Mouse (Mus musculus) spleen, adult 2 months (tissue): ENCODE results near the gene Tgfbrap1. TPM values are rescaled to one million over a fixed set of nuclear protein-coding genes. Genes with fewer than 3 reads are reported as not detected.

Experiments
- DNase-seq, 2 experiments: peaks; one replicate each; pipeline versions ENCODE4 v3.0.0 to v3.0.0-alpha.2; 2012 to 2021; ENCODE audit warnings: low spot score in 2 of 2, low read depth in 1 of 2
- H3K27ac ChIP-seq: fragments of 200-500 bp; 2 replicates; pipeline ENCODE4 v1.5.1; 2012; ENCODE audit warnings: low read length, inconsistent platforms; ENCODE audit not compliant: insufficient read depth
- H3K27me3 ChIP-seq: fragments of 200-500 bp; 2 replicates; pipeline ENCODE4 v1.6.1; 2012; ENCODE audit warnings: mild to moderate bottlenecking, moderate library complexity, low read length, inconsistent platforms; ENCODE audit not compliant: control insufficient read depth, insufficient read depth
- H3K36me3 ChIP-seq: fragments of 200-500 bp; 2 replicates; pipeline ENCODE4 v1.6.1; 2012; ENCODE audit warnings: mild to moderate bottlenecking, low read length, inconsistent platforms; ENCODE audit not compliant: control insufficient read depth, insufficient read depth
- H3K4me1 ChIP-seq: fragments of 200-500 bp; 2 replicates; pipeline ENCODE4 v1.6.1; 2011; ENCODE audit warnings: inconsistent platforms; ENCODE audit not compliant: control insufficient read depth, insufficient read depth, insufficient read length
- H3K4me3 ChIP-seq: fragments of 200-500 bp; 2 replicates; pipeline ENCODE4 v1.5.1; 2011; ENCODE audit warnings: mild to moderate bottlenecking, inconsistent platforms; ENCODE audit not compliant: insufficient read depth, insufficient read length; ENCODE audit errors: extremely low read depth
- CTCF ChIP-seq: fragments of 200-500 bp; IDR thresholded peaks from 2 replicates; pipeline ENCODE4 v1.5.1; 2011; ENCODE audit warnings: mild to moderate bottlenecking, inconsistent platforms; ENCODE audit not compliant: insufficient read depth, insufficient read length, insufficient replicate concordance; ENCODE audit errors: extremely low read depth
- POLR2A ChIP-seq: fragments of 200-500 bp; IDR thresholded peaks from 2 replicates; pipeline ENCODE4 v1.6.1; 2011; ENCODE audit warnings: low read depth, low read length, inconsistent platforms
- WGBS: fragments of 180-500 bp; shearing (Covaris S2); methylation state at CpG from one replicate; pipeline ENCODE4 v1.1.7; 2018; 5-methylcytosine and 5-hydroxymethylcytosine counted together
- polyA plus RNA-seq: library from polyadenylated mRNA; depleted of rRNA; stranded (reverse); fragments of >200 nt; gene quantifications from 2 replicates; pipeline ENCODE4 v1.2.3, GENCODE M21; 2012

Tgfbrap1 gene
- polyA plus RNA-seq, 1 experiment, result 13.4 TPM

- Histone ChIP-seq H3K27ac (no peak overlapping the region), H3K27me3 (no peaks in the 10 kb centered on the region), H3K36me3 (no peaks in the 10 kb centered on the region), H3K4me1 (peaks cover 2% of the 10 kb centered on the region; the same call in 1 of the 2 replicates), H3K4me3 (no peak overlapping the region)
- WGBS, result 86% methylated on average over 1 of the region's 1 CpGs
- no peak for DNase-seq
- TF ChIP-seq CTCF (no peak), POLR2A (no peak)
Observed at GRCm38 (mm10) chr1:43090418-43090817, 8.0 kb downstream of the Tgfbrap1 start.

DNA sequence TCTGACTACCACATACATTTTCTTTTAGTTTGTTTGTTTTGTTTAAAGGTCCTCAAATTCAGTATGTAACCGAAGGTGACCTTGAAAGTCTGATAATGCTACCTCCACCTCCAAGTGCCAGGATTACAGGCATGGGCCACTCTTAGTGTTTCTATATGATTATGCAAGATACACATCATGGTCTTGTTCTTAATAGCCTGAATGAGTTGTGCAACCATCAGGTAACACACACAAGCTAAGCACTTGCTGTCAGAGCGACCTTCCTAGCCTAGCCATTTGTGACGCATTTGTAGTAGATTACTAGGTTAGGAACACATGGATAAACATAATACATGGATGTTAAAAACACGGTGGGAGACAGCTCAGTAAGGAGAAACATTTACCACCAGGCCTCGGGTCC, 15.5 kb downstream of the Tgfbrap1 start:
- Histone ChIP-seq H3K4me1 (no peaks in the 10 kb centered on the region), H3K27me3 (no peaks in the 10 kb centered on the region), H3K4me3 (no peak overlapping the region), H3K27ac (no peak overlapping the region), H3K36me3 (no peaks in the 10 kb centered on the region)
- TF ChIP-seq POLR2A, result no peak
- 89% methylated on average over 5 of the region's 5 CpGs for WGBS
- DNase-seq, result no peak

- no peak for TF ChIP-seq POLR2A
- no peak for TF ChIP-seq CTCF
- Histone ChIP-seq H3K27ac (no peak overlapping the region), H3K4me3 (no peak overlapping the region), H3K36me3 (peaks cover 10% of the 10 kb centered on the region), H3K4me1 (no peaks in the 10 kb centered on the region), H3K27me3 (no peaks in the 10 kb centered on the region)
- DNase-seq, result no peak
- 53% methylated on average over 2 of the region's 2 CpGs for WGBS
Observed at GRCm38 (mm10) chr1:43078124-43078523, 20.3 kb downstream of the Tgfbrap1 start.

DNA sequence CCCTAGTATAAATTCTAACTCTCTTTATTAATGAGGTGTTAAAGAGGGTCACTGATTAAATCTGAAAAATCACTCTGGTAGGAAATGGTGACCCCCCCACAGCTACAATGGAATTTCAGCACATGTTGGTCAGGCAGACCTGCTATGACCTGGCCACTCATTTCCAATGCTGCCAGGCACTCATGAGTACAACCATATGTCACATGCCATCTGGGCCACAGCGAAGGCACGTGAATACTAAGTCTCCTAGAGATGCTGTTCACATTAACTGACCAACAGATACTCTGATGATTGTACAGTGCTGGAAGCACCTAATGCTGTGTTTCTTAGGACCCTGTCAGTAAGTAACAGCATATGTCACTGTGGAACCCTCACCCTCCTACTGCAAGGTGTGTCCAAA, 23.6 kb downstream of the Tgfbrap1 start:
- no peak overlapping the region for H3K27ac ChIP-seq
- no peaks in the 10 kb centered on the region for H3K27me3 ChIP-seq
- no peak overlapping the region for H3K4me3 ChIP-seq
- peaks cover 10% of the 10 kb centered on the region for H3K36me3 ChIP-seq
- WGBS, result 93% methylated on average over 2 of the region's 2 CpGs
- TF ChIP-seq CTCF (no peak), POLR2A (no peak)
- no peak for DNase-seq
- no peaks in the 10 kb centered on the region for H3K4me1 ChIP-seq

DNA sequence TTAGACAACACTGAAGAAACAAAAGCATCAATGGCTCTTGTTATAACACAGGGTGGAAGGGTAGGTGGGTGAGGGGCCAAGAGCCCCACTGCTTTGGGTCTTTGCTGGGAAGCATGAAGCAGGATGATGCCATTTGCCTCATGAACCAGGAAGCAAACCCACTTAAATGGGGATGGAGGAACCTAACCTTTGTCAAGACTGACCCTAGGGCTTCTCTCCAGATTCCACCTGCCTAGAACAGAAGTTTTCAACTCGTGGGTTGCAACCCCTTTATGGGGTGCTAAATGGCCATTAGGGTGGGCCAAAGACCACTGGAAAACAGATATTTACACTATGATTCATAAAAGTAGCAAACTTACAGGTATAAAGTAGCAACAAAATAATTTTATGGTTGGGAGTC, 25.9 kb downstream of the Tgfbrap1 start:
- WGBS, result 82% methylated on average over 1 of the region's 1 CpGs
- no peaks in the 10 kb centered on the region for H3K27me3 ChIP-seq
- H3K4me1 ChIP-seq, result no peaks in the 10 kb centered on the region
- H3K36me3 ChIP-seq, result peaks cover 13% of the 10 kb centered on the region
- TF ChIP-seq POLR2A (no peak), CTCF (no peak)
- no peak for DNase-seq
- no peak overlapping the region for H3K27ac ChIP-seq
- H3K4me3 ChIP-seq, result no peak overlapping the region

DNA sequence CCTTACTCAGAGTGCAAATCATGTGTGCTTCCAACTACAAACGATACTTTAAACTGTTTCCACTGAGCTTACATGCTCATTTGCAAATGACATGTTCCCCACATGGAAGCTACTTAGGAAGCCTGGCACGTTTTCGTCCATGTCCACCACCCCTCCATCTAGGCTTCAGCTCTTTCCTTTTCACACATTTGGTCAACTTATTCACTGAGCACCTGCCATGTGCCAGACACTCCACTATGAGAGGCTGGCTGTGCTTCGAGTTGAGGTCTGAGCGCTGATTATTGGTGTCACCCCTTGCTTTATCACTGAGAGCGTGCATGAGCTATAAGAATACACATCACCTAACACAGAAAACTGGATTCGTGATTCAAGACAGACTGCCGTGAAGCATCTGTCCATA, 26.4 kb downstream of the Tgfbrap1 start:
- no peak overlapping the region for H3K27ac ChIP-seq
- H3K4me1 ChIP-seq, result no peaks in the 10 kb centered on the region
- H3K4me3 ChIP-seq, result no peak overlapping the region
- peaks cover 14% of the 10 kb centered on the region for H3K36me3 ChIP-seq
- 96% methylated on average over 8 of the region's 8 CpGs for WGBS
- DNase-seq, result no peak
- TF ChIP-seq POLR2A (no peak), CTCF (no peak)
- H3K27me3 ChIP-seq, result no peaks in the 10 kb centered on the region

DNA sequence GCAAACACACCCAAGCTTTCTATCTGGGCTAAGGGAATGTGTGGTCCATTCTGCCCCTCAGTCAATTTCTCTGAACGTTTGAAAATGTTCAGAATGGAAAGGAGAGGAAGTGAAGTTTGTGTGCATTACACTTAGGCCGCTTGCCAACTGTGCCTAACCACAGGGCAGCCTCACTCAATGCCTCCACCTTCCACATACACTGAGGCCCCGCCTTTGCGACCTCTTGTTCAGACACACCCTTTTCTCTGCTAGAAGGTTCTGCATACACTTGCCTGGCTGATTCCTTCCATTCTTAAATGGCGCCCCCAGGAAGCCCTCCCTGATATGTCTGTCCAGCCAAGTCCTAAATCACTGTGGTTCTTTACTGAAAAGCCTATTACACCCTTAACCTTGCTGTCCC, 27.7 kb downstream of the Tgfbrap1 start:
- no peak for DNase-seq
- WGBS, result 24% methylated on average over 5 of the region's 5 CpGs
- TF ChIP-seq CTCF, result no peak
- TF ChIP-seq POLR2A, result no peak
- no peaks in the 10 kb centered on the region for H3K27me3 ChIP-seq
- H3K27ac ChIP-seq, result no peak overlapping the region
- peaks cover 17% of the 10 kb centered on the region for H3K36me3 ChIP-seq
- no peaks in the 10 kb centered on the region for H3K4me1 ChIP-seq
- no peak overlapping the region for H3K4me3 ChIP-seq
